Mouse (Mus musculus): ENCODE measurements at regions not wholly inside any gene's neighbourhood (a gene's known extent, or its start where the extent isn't known, plus 50 kb on each side); places are given as distances from the start of the nearest gene placed in this dataset.

DNA sequence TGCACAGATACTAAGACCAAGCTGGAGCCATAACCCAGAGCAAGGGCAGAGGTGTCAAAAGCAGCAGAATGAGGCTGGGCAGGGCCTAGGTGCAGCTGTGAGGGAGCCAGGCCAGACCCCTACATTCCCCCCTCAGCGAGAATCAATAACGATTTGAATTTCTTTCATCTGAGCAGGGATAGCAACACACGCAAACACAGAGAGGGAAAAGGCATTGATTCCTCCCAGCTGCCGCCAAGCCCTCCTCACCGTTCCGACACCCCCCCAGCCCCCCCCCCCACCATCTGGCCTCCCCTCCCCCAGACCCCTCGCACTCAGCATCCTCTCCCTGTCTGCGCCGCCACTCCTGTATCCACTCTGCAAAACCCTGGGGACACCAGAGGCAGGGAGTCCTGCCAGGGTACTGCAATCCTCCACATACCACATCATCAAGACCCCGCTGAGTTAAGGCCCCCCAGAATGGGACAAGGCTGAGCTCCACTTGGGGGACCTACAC lies 166.9 kb downstream of the 3100002H09Rik start:
- TF ChIP-seq CTCF (IDR thresholded peaks at IDR 0.05; ENCODE audit: control insufficient read depth, insufficient read depth, insufficient replicate concordance, low read depth, low read length) = no peak
- TF ChIP-seq POLR2A (IDR thresholded peaks at IDR 0.05; ENCODE audit: control insufficient read depth, low read depth, low read length) = no peak

Measured in testis, adult 2 months (tissue).